Mouse (Mus musculus) liver, adult (tissue): Measurements from ENCODE around the gene Kcnk2.

Source experiments
- GATA4 ChIP-seq: IDR thresholded peaks from 2 replicates; pipeline ENCODE4 v1.6.1; 2014; ENCODE audit warnings: mild to moderate bottlenecking, low read length; ENCODE audit not compliant: insufficient replicate concordance

Gene Kcnk2

DNA sequence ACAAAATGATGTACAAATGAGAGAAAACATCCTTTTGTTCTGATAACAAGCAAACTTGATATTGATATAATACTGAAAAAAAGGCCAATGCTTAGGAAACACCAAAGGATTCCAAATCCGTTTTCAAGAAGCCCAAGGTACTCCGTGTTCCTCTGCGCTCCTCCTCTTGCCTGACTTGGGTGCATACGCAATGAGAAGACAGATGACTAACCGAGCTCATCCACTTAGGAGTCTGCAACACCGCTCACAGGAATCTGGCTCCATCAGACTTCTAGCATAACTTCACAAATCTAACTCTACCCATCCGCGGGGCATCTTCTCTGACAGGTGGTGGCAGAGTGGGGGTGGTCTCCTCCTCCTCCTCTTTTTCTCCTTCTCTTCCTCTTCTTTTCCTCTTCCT lies 113.1 kb downstream of the Kcnk2 start:
- TF ChIP-seq GATA4, result no peak

DNA sequence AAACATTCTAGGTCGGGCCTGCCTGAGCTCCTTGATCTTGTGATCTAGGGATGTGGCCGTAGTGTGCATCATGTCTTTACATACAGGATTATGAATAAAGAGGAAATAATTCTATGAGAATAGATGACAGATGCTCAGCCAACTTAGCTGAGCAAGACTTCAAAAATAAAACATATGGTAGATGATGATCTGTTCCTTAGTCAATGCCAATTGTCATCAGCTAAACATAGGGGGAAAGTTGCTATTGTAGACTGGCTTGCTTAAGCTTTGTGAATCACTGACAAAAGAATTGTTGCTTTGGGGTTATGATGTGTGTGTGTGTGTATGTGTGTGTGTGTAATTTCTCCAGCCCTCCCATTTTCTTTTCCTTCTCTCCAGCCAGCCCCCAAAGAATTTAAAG lies 129.8 kb downstream of the Kcnk2 start:
- no peak for TF ChIP-seq GATA4

DNA sequence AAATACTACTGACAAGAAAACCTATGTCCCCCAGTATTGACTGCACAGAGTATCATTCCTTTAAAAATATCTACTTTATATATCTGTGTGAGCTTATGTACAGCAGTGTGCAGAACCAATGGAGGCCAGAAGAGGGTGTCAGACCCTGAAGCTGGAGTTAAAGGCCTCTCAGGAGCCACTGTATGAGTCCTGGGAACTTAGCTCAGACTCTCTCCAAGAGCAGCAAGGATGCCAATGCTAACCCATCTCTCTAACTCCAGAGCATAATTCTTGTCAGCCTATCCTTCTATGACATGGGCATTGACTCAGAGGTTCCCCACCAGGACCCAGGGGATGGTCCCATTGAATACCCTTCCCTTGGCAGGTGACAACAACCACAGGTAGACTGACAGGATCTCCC lies 148.4 kb downstream of the Kcnk2 start:
- TF ChIP-seq GATA4, result no peak

DNA sequence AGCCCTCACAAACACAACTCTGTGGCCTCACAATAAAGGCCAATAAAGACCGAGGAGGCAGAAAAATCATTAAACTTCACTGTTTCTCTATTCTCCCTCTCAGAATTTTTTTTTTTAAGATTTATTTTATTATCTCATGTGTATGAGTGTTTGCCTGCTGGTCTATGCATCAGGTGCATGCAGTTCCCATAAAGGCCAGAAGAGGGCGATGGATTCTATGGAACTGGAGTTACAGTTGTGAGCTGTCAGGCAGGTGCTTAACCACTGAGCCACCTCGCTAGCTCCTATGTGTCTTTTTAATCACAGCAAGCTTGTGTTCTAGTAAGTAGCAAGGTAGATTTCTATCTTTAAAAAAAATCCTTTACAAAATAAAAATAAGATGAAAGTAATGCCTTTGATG lies 148.9 kb downstream of the Kcnk2 start:
- no peak for TF ChIP-seq GATA4

DNA sequence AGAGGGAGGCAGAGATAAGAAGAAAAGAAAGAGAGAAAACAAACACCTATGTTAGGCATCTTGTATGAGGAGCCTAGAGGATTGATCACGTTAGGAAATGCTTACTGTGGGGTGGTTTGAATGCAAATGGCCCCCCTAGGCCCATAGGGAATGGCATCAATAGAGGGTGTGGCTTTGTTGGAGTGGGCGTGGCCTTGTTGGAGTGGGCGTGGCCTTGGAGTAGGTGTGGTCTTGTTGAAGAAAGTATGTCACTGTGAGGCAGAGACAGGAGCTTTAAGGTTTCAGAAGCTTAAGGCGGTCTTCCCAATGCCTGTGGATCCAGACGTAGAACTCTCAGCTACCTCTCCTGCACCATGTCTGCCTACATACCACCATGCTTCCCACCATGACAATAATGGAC lies 166.8 kb downstream of the Kcnk2 start:
- no peak for TF ChIP-seq GATA4

DNA sequence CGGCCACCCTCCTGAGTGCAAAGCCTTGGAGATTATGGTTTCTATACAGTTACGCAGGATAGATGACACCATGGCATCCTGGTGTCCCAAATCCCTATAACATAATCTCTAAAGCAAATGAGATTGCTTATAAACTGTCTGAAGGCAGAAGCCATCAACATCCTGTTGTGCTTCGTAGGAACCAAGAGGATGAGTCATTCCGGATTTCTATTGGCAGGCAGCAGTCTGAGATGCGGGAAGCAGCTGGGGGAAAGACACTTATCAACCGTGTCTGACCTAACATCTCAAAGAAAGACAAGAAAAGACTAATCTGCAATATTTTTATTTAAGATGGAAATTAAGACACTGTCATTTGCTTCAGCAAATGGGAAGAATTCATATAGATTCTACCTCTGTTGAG lies 169.2 kb downstream of the Kcnk2 start:
- no peak for TF ChIP-seq GATA4

DNA sequence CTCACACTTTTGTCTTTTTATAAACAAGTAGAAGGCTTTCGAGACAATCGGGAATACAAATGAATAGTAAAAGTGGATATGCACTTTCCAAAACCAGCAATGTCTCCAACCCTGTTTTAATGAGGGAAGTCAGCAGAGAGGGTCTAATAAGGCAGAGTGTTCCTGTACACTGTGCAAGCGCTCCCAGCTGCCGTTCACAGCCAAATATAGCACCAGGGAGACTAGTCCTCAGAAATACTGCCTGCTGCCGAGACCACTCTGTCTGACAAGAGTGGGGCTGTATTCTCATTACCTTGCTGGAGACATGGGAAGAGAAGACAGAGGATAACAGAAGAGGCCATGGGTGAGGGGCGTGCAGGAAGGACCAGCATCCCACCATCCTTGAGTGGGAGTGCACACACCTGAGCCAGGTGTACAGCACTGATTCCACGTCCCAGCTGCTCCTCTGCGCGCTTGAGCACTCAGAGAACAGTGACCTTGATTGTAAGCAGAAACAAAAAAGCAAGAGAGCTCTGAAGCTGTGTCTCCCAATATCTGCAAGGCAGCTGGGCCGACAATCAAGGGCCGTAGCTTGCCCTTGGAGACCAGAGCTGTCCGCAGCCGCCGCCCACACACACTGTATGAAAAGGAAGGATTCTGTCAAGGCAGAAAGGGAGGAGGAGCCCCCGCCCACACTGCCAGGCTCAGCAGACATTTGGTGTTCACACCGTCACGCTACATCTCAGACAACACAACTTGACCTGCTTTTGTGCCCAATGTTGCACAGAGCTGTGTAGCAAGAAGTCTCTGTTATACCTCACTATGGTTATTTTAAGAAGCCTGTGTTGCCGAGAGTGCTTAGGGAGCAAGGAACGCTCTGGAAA lies 173.6 kb downstream of the Kcnk2 start:
- TF ChIP-seq GATA4, result no peak

DNA sequence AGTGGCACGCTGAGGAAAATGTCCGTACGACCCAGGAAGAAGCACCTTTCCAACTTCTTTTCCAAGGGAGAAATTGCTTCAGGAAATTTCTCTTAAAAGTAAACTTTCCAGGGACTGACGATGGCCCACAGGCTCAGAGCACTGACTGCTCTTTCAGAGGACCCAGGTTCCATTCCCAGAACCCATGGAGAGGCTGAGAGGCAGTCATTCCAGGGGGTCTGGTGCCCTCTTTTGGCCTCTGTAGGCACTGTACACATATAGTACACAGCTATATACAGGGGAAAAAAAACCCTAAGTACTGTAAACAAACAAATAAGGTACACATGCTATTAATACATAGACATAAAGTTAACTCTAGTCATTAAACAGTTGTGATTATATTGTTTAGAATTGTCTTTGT lies 174.6 kb downstream of the Kcnk2 start:
- no peak for TF ChIP-seq GATA4

DNA sequence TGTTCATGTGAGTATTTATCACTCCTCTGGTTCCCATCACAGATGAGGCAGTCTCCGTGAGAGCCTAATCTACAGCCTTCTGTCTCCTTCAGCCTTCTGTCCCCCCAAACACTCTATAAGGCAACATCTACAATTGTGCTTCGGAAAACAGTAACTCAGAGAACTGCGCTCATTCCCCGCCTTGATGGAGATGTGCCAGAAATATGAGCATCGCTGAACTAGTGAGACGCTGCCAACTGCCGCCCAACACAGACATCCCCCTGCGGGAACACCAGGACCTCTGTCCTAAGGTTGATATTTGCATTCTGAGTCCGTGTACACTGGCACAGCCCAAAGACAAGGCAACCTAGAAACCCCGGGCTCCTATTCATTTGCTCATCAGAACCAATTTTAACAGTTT lies 183.0 kb downstream of the Kcnk2 start:
- no peak for TF ChIP-seq GATA4

DNA sequence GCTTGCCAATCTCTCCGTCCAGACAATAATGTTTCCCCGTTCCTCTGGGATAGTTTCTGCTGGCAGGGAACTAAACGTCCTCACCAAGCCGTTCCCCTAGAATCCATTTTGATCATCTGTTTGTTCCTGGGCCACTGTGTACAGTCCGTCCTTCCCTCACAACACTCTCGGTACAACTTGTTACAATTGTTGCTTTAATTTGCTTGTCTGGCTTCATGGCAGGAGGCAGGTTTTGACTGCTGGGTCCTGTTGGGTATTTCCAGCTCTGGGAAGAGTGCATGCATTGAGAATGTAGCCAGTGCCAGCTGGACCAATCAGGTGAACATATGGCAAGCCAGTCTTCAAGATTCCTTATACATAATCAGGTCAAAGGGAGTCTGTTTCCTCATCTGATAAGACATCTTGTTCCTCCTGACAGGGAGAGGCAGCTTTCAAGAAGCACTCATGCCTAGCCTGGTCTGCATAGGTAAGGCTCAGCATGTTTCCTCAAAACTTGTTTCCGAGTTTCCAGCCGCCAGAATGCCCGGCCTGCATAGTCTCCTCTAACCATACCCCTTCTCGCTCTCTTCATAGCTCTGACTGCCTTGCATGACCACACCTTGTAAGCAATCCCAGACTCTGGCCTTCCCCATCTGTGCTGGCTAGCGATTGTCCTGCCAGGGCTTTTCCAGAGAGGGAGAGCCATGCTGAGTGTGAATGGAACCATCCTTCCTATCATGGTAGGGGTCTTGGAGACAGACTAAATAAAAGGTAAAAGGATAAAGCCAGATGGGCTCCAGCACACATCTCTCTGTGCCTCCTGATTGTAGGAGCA lies 184.1 kb downstream of the Kcnk2 start:
- no peak for TF ChIP-seq GATA4

DNA sequence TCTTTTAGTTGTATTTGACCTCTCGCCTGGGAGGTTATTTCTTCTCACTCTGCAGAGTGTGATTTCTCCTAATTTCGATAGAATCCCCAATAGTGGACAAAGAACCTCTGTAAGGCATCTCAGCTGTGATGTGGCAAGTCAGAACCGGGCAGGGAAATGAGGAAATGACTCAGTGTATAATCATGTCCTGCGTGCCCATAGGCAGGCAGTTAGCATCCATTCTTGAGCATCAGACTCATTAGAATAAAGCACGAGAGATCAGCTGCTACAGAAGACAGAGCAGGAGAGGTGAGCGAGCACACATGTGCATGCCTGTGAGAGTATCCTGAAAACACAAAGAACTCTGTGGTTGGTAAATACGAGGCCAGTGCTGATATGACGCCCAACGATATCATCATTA lies 186.9 kb downstream of the Kcnk2 start:
- no peak for TF ChIP-seq GATA4

DNA sequence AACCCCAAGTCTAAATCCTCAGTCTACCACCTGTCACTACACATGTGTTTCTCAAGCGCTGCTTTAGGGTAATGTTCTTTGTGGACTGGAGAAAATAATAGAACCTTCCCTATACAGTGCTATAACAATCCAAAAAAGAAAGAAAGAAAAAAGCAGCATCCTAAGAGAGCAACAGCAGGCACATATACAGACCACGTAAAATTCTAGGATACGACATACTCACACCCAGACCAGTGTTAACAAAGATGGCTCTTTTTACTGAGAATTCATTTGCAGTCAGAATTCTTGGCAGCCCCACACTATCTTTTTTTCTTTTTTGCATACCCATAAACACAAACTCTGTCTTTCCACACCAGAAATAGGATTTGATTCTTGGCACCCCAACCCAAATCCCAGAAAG lies 187.6 kb downstream of the Kcnk2 start:
- no peak for TF ChIP-seq GATA4

DNA sequence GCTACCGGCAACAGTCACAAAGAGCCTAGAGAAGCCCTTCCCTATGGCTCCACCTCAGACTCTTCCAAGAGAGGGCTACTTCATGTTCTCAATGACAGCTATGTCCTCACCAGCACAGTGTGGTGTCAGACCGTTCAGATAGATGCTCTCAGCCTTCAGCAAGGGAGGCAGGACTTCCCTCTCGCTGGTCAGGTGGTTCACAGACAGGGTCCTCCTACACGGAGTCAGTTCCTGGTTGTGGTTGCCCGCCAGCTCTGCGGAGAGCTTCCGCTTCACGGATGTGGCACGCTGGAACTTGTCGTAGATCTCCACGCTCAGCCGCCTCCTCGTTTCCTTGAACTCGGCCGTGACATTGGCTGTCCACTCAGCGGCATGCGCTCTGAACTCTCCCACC lies 192.4 kb downstream of the Kcnk2 start:
- no peak for TF ChIP-seq GATA4

DNA sequence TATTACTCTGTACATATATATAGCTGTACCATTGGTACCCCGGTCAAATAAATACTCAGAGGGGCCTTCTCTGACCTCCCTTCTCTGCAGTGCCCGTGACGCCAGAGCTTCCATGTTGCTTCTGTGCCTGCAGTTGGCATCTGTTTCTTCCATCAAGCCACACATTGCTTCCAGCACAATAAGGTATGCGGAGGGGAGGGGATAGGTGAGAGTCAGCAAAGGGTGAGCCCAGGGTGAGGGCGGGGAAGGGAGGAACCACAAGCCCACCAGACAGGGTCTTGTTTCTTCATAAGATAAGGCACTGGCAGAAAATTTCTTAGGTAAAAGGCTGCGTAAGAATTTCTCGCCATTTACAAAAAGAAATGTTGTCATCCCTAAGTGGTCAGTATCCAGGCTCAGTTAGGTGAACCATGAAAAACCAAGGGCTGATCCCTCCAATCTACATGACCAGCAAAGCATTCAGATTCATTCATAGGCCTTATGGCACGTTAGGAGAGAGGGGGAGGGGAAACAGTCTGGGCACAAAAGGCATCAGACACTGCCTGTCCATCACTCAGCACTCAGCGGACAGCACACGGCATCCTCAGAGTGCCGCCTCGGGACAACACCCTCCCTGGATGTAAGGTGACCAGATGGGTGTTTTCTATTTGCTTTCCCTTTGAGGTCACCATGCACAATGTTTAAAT lies 192.9 kb downstream of the Kcnk2 start:
- no peak for TF ChIP-seq GATA4

DNA sequence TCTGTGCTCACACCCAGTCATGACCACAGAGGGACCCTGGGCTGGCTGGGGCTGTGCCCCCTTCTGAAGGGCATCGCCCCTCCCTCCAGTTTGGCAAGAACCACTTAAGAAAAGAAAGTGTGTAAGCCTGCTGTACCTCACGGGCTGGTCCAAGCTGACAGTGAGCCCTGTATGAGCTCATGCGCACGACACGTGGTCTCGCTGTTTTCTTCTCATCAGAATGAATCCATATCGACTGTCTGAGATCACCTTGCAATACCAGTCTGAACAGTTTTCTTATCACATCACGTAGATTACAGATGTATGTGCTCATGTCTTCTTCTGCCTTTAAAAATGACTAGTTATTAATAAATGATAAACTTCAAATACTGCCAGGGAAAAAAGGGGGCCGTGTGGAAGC lies 193.5 kb downstream of the Kcnk2 start:
- no peak for TF ChIP-seq GATA4

DNA sequence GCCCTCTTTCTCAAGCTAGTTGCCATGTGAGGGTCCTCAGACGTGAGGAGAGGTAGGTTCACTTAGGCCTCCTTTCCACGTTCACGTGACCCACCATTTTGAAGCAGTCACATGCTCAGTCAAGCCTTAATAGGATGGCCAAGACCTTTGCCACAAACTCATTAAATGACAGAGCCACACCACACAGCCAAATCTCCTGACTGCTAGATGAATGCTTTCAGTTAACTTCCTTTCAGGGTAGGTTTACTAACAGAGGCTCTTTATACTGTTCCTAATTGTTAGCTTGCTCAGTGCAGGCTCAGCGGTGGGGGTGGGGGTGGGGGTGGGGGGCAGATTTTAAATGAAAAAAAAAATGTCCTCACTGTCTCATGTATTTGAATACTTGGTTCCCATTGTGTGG lies 206.3 kb downstream of the Kcnk2 start:
- no peak for TF ChIP-seq GATA4
